21 mouse cellular contexts compared by ENCODE assay signal in the genomic region with DNA sequence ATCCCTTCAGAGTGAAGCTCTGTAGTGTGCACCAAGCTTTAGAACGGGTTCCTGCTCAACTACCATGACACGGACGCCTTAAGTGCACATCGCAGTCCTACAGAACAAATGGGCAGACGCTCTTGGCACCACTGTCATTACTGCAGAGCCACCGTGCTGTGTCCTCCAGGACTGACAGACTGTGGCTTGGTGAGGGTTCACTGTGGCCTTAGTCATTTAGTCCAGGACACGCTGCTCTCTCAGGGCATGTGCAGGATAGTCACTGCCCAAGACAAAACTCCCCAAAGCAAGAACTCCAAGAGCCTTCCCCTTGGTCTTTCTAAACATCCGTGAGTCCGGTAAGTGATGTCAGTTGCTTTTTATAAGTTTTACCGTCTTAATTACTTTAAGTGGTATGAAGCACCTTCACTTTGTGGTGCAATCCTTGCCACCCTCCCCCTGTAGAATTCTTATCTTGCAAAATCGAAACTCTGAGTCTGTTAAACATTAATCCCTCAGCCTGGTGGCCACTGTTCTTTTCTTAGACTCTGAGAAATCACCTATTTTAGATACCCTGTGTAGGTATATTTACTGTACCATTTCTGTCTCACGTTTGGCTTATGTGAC. TPM values are rescaled to one million over a fixed set of nuclear protein-coding genes. Genes with fewer than 3 reads are reported as not detected.
DNase-seq lines count a peak whose midpoint lies in the region; ATAC-seq and TF ChIP-seq lines count a peak whose summit lies in the region.
"Had no signal": no experiment of that assay in that cellular context is flagged by ENCODE, and none has a peak within 500 bp of the region (broad histone marks: within the 10 kb centered on the region; RNA-seq: fewer than 3 reads in every experiment).

No protein-coding gene starts in this region.

- H3K9me3 ChIP-seq in liver, embryonic 11.5 days (ENCODE audit: control insufficient read depth, low read length): no peaks in the 10 kb centered on the region
- H3K9me3 ChIP-seq: embryonic facial prominence, embryonic 10.5 days; forebrain, embryonic 15.5 days; limb, embryonic 10.5 days had no signal

- H3K27ac ChIP-seq in liver, adult 2 months (replicated peaks; ENCODE audit: insufficient read depth, low read depth, low read length): no peak overlapping the region
- H3K27ac ChIP-seq in liver, embryonic 11.5 days (ENCODE audit: low read depth, low read length): no peak overlapping the region
- H3K27ac ChIP-seq: embryonic facial prominence, embryonic 10.5 days; forebrain, embryonic 15.5 days; gastrocnemius, adult 2 months; hindbrain, embryonic 14.5 days; kidney, postnatal 0 days; limb, embryonic 10.5 days had no signal

- H3K36me3 ChIP-seq in liver, adult 2 months (ENCODE audit: control insufficient read depth, insufficient read depth, low read length): no peaks in the 10 kb centered on the region
- H3K36me3 ChIP-seq in liver, embryonic 11.5 days (ENCODE audit: control insufficient read depth, insufficient read depth, low read length): no peaks in the 10 kb centered on the region
- H3K36me3 ChIP-seq: forebrain, embryonic 15.5 days had no signal

- H3K4me3 ChIP-seq in liver, adult 2 months (ENCODE audit: insufficient read depth, low read depth, low read length): no peak overlapping the region
- no peak overlapping the region for H3K4me3 ChIP-seq in liver, embryonic 11.5 days (ENCODE audit: low read depth, low read length)
- H3K4me3 ChIP-seq: embryonic facial prominence, embryonic 10.5 days; erythroblast, embryonic 14.5 days; forebrain, embryonic 15.5 days; gastrocnemius, adult 2 months; limb, embryonic 10.5 days had no signal

- peaks cover 4% of the 10 kb centered on the region; the same call in 1 of the 2 replicates for H3K4me1 ChIP-seq in liver, adult 2 months (ENCODE audit: control insufficient read depth, insufficient read depth, low read length)
- H3K4me1 ChIP-seq in liver, embryonic 11.5 days (replicated peaks; ENCODE audit: control insufficient read depth, insufficient read depth, low read length): no peaks in the 10 kb centered on the region
- H3K4me1 ChIP-seq: forebrain, embryonic 15.5 days; limb, embryonic 10.5 days had no signal

- 51% methylated on average over 12 of the region's 12 CpGs for WGBS in liver, adult 2 months
- 81% methylated on average over 12 of the region's 12 CpGs for WGBS in liver, embryonic 11.5 days

- no peak for TF ChIP-seq POLR2A in liver, adult 2 months (IDR thresholded peaks at IDR 0.05; ENCODE audit: extremely low read depth, insufficient read depth, low read length)

- no peak overlapping the region for H3K9ac ChIP-seq in liver, adult 2 months (ENCODE audit: low read depth, low read length)
- no peak overlapping the region for H3K9ac ChIP-seq in liver, embryonic 11.5 days (ENCODE audit: low read depth, low read length)
- H3K9ac ChIP-seq: forebrain, embryonic 15.5 days; hindbrain, embryonic 14.5 days had no signal

- peak; percentile 50 to 61 for DNase-seq in cerebellum, adult 18-20 months
- no peak for DNase-seq in cerebellum, postnatal 10 days
- DNase-seq in liver, adult 2 months (ENCODE audit: extremely low read depth, low read depth, low spot score): peak; percentile 71
- no peak for DNase-seq in liver, embryonic 11.5 days (ENCODE audit: low spot score)
- DNase-seq in cerebellum, adult 9-11 months: peak; percentile 51
- DNase-seq in lung, postnatal 36 days: peak; percentile 54
- DNase-seq in gastrocnemius, postnatal 4 days (ENCODE audit: low spot score in 2 of 2): no peak
- DNase-seq in left cerebral cortex, adult 8-10 months (ENCODE audit: low spot score in 2 of 2): no peak
- DNase-seq: adrenal gland, postnatal 25 days; gastrocnemius, adult 2 months; heart, postnatal 10 days; layer of hippocampus, adult 9-11 months; thymus, adult 2 months had no signal

- no peak for ATAC-seq in liver, embryonic 11.5 days (replicated peaks; ENCODE audit: low FRiP score)
- ATAC-seq: activated CD4-positive, CD25-positive, alpha-beta regulatory T cell, adult 4 months; forebrain, embryonic 15.5 days had no signal

- no peak overlapping the region for H3K4me2 ChIP-seq in liver, embryonic 11.5 days
- H3K4me2 ChIP-seq: forebrain, embryonic 15.5 days; hindbrain, embryonic 14.5 days; midbrain, embryonic 11.5 days had no signal

- no peak for TF ChIP-seq CTCF in liver, adult 2 months (IDR thresholded peaks at IDR 0.05; ENCODE audit: low read depth, low read length)

- no peaks in the 10 kb centered on the region for H3K27me3 ChIP-seq in liver, adult 2 months (ENCODE audit: control insufficient read depth, insufficient read depth, low read length)
- no peaks in the 10 kb centered on the region for H3K27me3 ChIP-seq in liver, embryonic 11.5 days (replicated peaks; ENCODE audit: control insufficient read depth, insufficient read depth, low read length)
- H3K27me3 ChIP-seq: forebrain, embryonic 15.5 days had no signal

- no peaks in the 10 kb centered on the region for H3K79me2 ChIP-seq in liver, adult 2 months (ENCODE audit: control insufficient read depth, insufficient read depth, low read length)

RNA-seq across cellular contexts. Expression of a gene that starts 35.3 kb away (rescaled TPM):
- 0.07 TPM in 1 of 2 replicates, not detected in the other for total RNA-seq in liver, adult 2 months (2014; rRNA removed)
- polyA plus RNA-seq in liver, adult 2 months (2012; rRNA removed): 0.07 and 0.11 TPM in 2 replicates
- polyA plus RNA-seq in liver, embryonic 11.5 days (2014; fragmentation: Nextera tagmentation; extraction: Ambion mirVana): 0.64 and 0.99 TPM in 2 replicates
- 1 to 10 TPM; 2.3 to 2.4 TPM for total RNA-seq in gastrocnemius, postnatal 4 days (2021)
- total RNA-seq in left cerebral cortex, adult 8-10 months (2022): 1 to 10 TPM; 6.2 to 8.1 (median 7.1) TPM
- polyA plus RNA-seq: activated CD4-positive, CD25-positive, alpha-beta regulatory T cell, adult 4 months had no signal

Comparison
In these comparisons a context has a peak if more than half of its experiments do, and no peak if none do; other contexts are left out.
1. DNase-seq: peak in cerebellum, adult 18-20 months (2 of 2), liver, adult 2 months (single experiment), cerebellum, adult 9-11 months (single experiment) and lung, postnatal 36 days (single experiment); none in cerebellum, postnatal 10 days (0 of 2), liver, embryonic 11.5 days (single experiment), gastrocnemius, postnatal 4 days (0 of 2) and left cerebral cortex, adult 8-10 months (0 of 2).